In genomic region chr5:5109621-5110020, GRCm38 (mm10) we compare ENCODE assay signal across 15 mouse cellular contexts.
"Had no signal": no experiment of that assay in that cellular context is flagged by ENCODE, and none has a peak within 500 bp of the region (broad histone marks: within the 10 kb centered on the region; RNA-seq: fewer than 3 reads in every experiment).

No protein-coding gene starts in this region.

- H3K4me1 ChIP-seq: kidney, embryonic 15.5 days; midbrain, embryonic 12.5 days had no signal

- ATAC-seq: midbrain, embryonic 16.5 days had no signal

- H3K9me3 ChIP-seq: kidney, embryonic 15.5 days; limb, embryonic 13.5 days; midbrain, embryonic 12.5 days; neural tube, embryonic 13.5 days had no signal

- H3K27me3 ChIP-seq: kidney, embryonic 15.5 days; limb, embryonic 13.5 days; midbrain, embryonic 12.5 days; neural tube, embryonic 13.5 days had no signal

- H3K4me2 ChIP-seq: kidney, embryonic 15.5 days; limb, embryonic 13.5 days; midbrain, embryonic 12.5 days; neural tube, embryonic 13.5 days had no signal

- H3K9ac ChIP-seq: kidney, embryonic 15.5 days; limb, embryonic 13.5 days; liver, embryonic 14.5 days; midbrain, embryonic 12.5 days; neural tube, embryonic 13.5 days had no signal

- H3K27ac ChIP-seq: kidney, embryonic 15.5 days; limb, embryonic 13.5 days; liver, embryonic 14.5 days; midbrain, embryonic 12.5 days; neural tube, embryonic 13.5 days had no signal

- H3K36me3 ChIP-seq: kidney, embryonic 15.5 days; limb, embryonic 13.5 days; midbrain, embryonic 12.5 days; neural tube, embryonic 13.5 days had no signal

- DNase-seq: kidney, adult 2 months; kidney, postnatal 25 days; left cerebral cortex, postnatal 4 days; lung, adult 2 months; retina, postnatal 1 day; right cerebral cortex, postnatal 4 days; spleen, adult 18-20 months; thymus, adult 18-20 months; thymus, postnatal 14 days had no signal

- H3K4me3 ChIP-seq: kidney, embryonic 15.5 days; limb, embryonic 13.5 days; midbrain, embryonic 12.5 days; neural tube, embryonic 13.5 days had no signal
